Mouse (Mus musculus): ENCODE measurements at regions not wholly inside any gene's neighbourhood (a gene's known extent, or its start where the extent isn't known, plus 50 kb on each side); places are given as distances from the start of the nearest gene placed in this dataset.
A peak's percentile ranks its signal among the peaks of the same experiment; 100 is the strongest.
"Not testable (repeated sequence)": the region's sequence is repeated elsewhere in the genome, so short reads cannot be mapped to it uniquely, and the experiment has no call there.

- H3K27me3 ChIP-seq (ENCODE audit: low read depth, poor library complexity, severe bottlenecking), result no peaks in the 10 kb centered on the region
- no peak overlapping the region for H3K4me3 ChIP-seq
- no peak overlapping the region for H3K27ac ChIP-seq
- DNase-seq (ENCODE audit: low spot score), result no peak
- H3K36me3 ChIP-seq, result no peaks in the 10 kb centered on the region
- H3K4me1 ChIP-seq, result peaks cover 11% of the 10 kb centered on the region
- 87% methylated on average over 9 of the region's 9 CpGs for WGBS
- no peaks in the 10 kb centered on the region for H3K9me3 ChIP-seq (replicated peaks)
Measured at GRCm38 (mm10) chr4:153177496-153177895, 305.1 kb downstream of the Ajap1 start.

GRCm38 (mm10) chr4:153175660-153176059 lies 307.0 kb downstream of the Ajap1 start:
- no peaks in the 10 kb centered on the region for H3K27me3 ChIP-seq (ENCODE audit: low read depth, poor library complexity, severe bottlenecking)
- peaks cover 11% of the 10 kb centered on the region for H3K4me1 ChIP-seq
- DNase-seq (ENCODE audit: low spot score), result peak; percentile 90
- H3K27ac ChIP-seq, result 0 out of 2 replicates have a peak overlapping the region, but pooled peaks have one; percentile 59
- no peaks in the 10 kb centered on the region for H3K9me3 ChIP-seq (replicated peaks)
- no peak overlapping the region for H3K4me3 ChIP-seq
- H3K36me3 ChIP-seq, result no peaks in the 10 kb centered on the region
- 5% methylated on average over 12 of the region's 12 CpGs for whole genome bisulfite sequencing

GRCm38 (mm10) chr4:153175077-153175476 lies 307.5 kb downstream of the Ajap1 start:
- no peak overlapping the region for H3K27ac ChIP-seq
- WGBS, result 52% methylated on average over 15 of the region's 15 CpGs
- no peak for DNase-seq (ENCODE audit: low spot score)
- H3K9me3 ChIP-seq (replicated peaks), result no peaks in the 10 kb centered on the region
- H3K4me3 ChIP-seq, result no peak overlapping the region
- peaks cover 14% of the 10 kb centered on the region for H3K4me1 ChIP-seq
- no peaks in the 10 kb centered on the region for H3K27me3 ChIP-seq (ENCODE audit: low read depth, poor library complexity, severe bottlenecking)
- no peaks in the 10 kb centered on the region for H3K36me3 ChIP-seq

GRCm38 (mm10) chr4:153169991-153170390 lies 312.6 kb downstream of the Ajap1 start:
- no peaks in the 10 kb centered on the region for H3K36me3 ChIP-seq
- peaks cover 9% of the 10 kb centered on the region for H3K4me1 ChIP-seq
- no peak for DNase-seq (ENCODE audit: low spot score)
- H3K4me3 ChIP-seq, result no peak overlapping the region
- no peaks in the 10 kb centered on the region for H3K9me3 ChIP-seq (replicated peaks)
- 49% methylated on average over 9 of the region's 9 CpGs for WGBS
- H3K27ac ChIP-seq, result no peak overlapping the region
- H3K27me3 ChIP-seq (ENCODE audit: low read depth, poor library complexity, severe bottlenecking), result no peaks in the 10 kb centered on the region

GRCm38 (mm10) chr4:153164810-153165209 lies 317.8 kb downstream of the Ajap1 start:
- 84% methylated on average over 10 of the region's 10 CpGs for WGBS

GRCm38 (mm10) chr4:153160115-153160514 lies 322.5 kb downstream of the Ajap1 start:
- Histone ChIP-seq H3K36me3 (no peaks in the 10 kb centered on the region), H3K9me3 (replicated peaks) (no peaks in the 10 kb centered on the region; the same call in 1 of the 2 replicates), H3K4me3 (no peak overlapping the region), H3K27me3 (ENCODE audit: low read depth, poor library complexity, severe bottlenecking) (no peaks in the 10 kb centered on the region), H3K27ac (no peak overlapping the region), H3K4me1 (peaks cover 8% of the 10 kb centered on the region)
- WGBS, result 93% methylated on average over 3 of the region's 3 CpGs
- no peak for DNase-seq (ENCODE audit: low spot score)

More at GRCm38 (mm10) chr4:153164810-153165209, 317.8 kb downstream of the Ajap1 start:
- DNase-seq (ENCODE audit: low spot score), result no peak
- Histone ChIP-seq H3K36me3 (no peaks in the 10 kb centered on the region), H3K9me3 (replicated peaks) (no peaks in the 10 kb centered on the region; the same call in 1 of the 2 replicates), H3K4me3 (no peak overlapping the region), H3K27ac (no peak overlapping the region), H3K27me3 (ENCODE audit: low read depth, poor library complexity, severe bottlenecking) (no peaks in the 10 kb centered on the region), H3K4me1 (peaks cover 9% of the 10 kb centered on the region)

- no peak overlapping the region for H3K4me3 ChIP-seq
- no peaks in the 10 kb centered on the region for H3K27me3 ChIP-seq (ENCODE audit: low read depth, poor library complexity, severe bottlenecking)
- no peaks in the 10 kb centered on the region for H3K36me3 ChIP-seq
- WGBS, result 93% methylated on average over 3 of the region's 3 CpGs
- peaks cover 8% of the 10 kb centered on the region for H3K4me1 ChIP-seq
- no peak for DNase-seq (ENCODE audit: low spot score)
- H3K27ac ChIP-seq, result no peak overlapping the region
- H3K9me3 ChIP-seq (replicated peaks), result no peaks in the 10 kb centered on the region; the same call in 1 of the 2 replicates
Measured at GRCm38 (mm10) chr4:153157572-153157971, 325.0 kb downstream of the Ajap1 start.

GRCm38 (mm10) chr4:153152923-153153322 lies 329.7 kb downstream of the Ajap1 start:
- not testable (repeated sequence) for H3K4me3 ChIP-seq; H3K27ac ChIP-seq; H3K27me3 ChIP-seq (ENCODE audit: low read depth, poor library complexity, severe bottlenecking); H3K36me3 ChIP-seq; H3K4me1 ChIP-seq; H3K9me3 ChIP-seq (replicated peaks); DNase-seq (ENCODE audit: low spot score)

- no peaks in the 10 kb centered on the region for H3K9me3 ChIP-seq (replicated peaks)
- DNase-seq (ENCODE audit: low spot score), result no peak
Measured at GRCm38 (mm10) chr4:153133147-153133546, 349.5 kb downstream of the Ajap1 start.

GRCm38 (mm10) chr4:153129345-153129744 lies 353.3 kb downstream of the Ajap1 start:
- Histone ChIP-seq H3K36me3 (no peaks in the 10 kb centered on the region), H3K27ac (no peak overlapping the region), H3K9me3 (replicated peaks) (no peaks in the 10 kb centered on the region), H3K4me1 (no peaks in the 10 kb centered on the region), H3K4me3 (no peak overlapping the region), H3K27me3 (ENCODE audit: low read depth, poor library complexity, severe bottlenecking) (no peaks in the 10 kb centered on the region)
- WGBS, result 93% methylated on average over 2 of the region's 2 CpGs
- DNase-seq (ENCODE audit: low spot score), result no peak

More at GRCm38 (mm10) chr4:153133147-153133546, 349.5 kb downstream of the Ajap1 start:
- Histone ChIP-seq H3K4me1 (no peaks in the 10 kb centered on the region), H3K27me3 (ENCODE audit: low read depth, poor library complexity, severe bottlenecking) (no peaks in the 10 kb centered on the region), H3K36me3 (no peaks in the 10 kb centered on the region), H3K27ac (no peak overlapping the region), H3K4me3 (no peak overlapping the region)
- 89% methylated on average over 13 of the region's 13 CpGs for WGBS

GRCm38 (mm10) chr4:153128162-153128561 lies 354.4 kb downstream of the Ajap1 start:
- no peaks in the 10 kb centered on the region for H3K36me3 ChIP-seq
- no peaks in the 10 kb centered on the region for H3K9me3 ChIP-seq (replicated peaks)
- no peak for DNase-seq (ENCODE audit: low spot score)
- no peak overlapping the region for H3K4me3 ChIP-seq
- no peaks in the 10 kb centered on the region for H3K27me3 ChIP-seq (ENCODE audit: low read depth, poor library complexity, severe bottlenecking)
- 91% methylated on average over 12 of the region's 12 CpGs for WGBS
- no peaks in the 10 kb centered on the region for H3K4me1 ChIP-seq
- H3K27ac ChIP-seq, result no peak overlapping the region

- no peaks in the 10 kb centered on the region for H3K27me3 ChIP-seq (ENCODE audit: low read depth, poor library complexity, severe bottlenecking)
- H3K4me1 ChIP-seq, result peaks cover 17% of the 10 kb centered on the region
- no peak overlapping the region for H3K27ac ChIP-seq
- WGBS, result 71% methylated on average over 6 of the region's 6 CpGs
- H3K9me3 ChIP-seq (replicated peaks), result no peaks in the 10 kb centered on the region
- no peaks in the 10 kb centered on the region for H3K36me3 ChIP-seq
- no peak for DNase-seq (ENCODE audit: low spot score)
- H3K4me3 ChIP-seq, result no peak overlapping the region
Measured at GRCm38 (mm10) chr4:153120480-153120879, 362.1 kb downstream of the Ajap1 start.

GRCm38 (mm10) chr4:153119647-153120102 lies 362.9 kb downstream of the Ajap1 start:
- WGBS, result 88% methylated on average over 4 of the region's 4 CpGs
- Histone ChIP-seq H3K27ac (peak overlapping the region; percentile 23; the same call in 1 of the 2 replicates), H3K4me3 (no peak overlapping the region), H3K9me3 (replicated peaks) (no peaks in the 10 kb centered on the region), H3K4me1 (peaks cover 24% of the 10 kb centered on the region), H3K36me3 (no peaks in the 10 kb centered on the region), H3K27me3 (ENCODE audit: low read depth, poor library complexity, severe bottlenecking) (no peaks in the 10 kb centered on the region)
- no peak for DNase-seq (ENCODE audit: low spot score)

Data from limb, embryonic 10.5 days (tissue).